Mouse (Mus musculus) megakaryocyte, embryonic 14.5 days (primary cell): Measurements from ENCODE around the gene Ubald2. TPM values are rescaled to one million over a fixed set of nuclear protein-coding genes. Genes with fewer than 3 reads are reported as not detected.
"Not testable (repeated sequence)": the region's sequence is repeated elsewhere in the genome, so short reads cannot be mapped to it uniquely, and the experiment has no call there.

Experiments
- H3K27me3 ChIP-seq: replicated peaks from 2 replicates; pipeline ENCODE3; 2012; ENCODE audit warnings: inconsistent platforms
- H3K36me3 ChIP-seq: replicated peaks from 2 replicates; pipeline ENCODE3; 2012; ENCODE audit warnings: low read length, inconsistent platforms, mixed read lengths
- H3K4me1 ChIP-seq: 2 replicates; pipeline ENCODE4 v1.6.1; 2012; ENCODE audit warnings: inconsistent platforms
- H3K4me3 ChIP-seq: replicated peaks from 2 replicates; pipeline ENCODE3; 2012; ENCODE audit warnings: moderate library complexity, mild to moderate bottlenecking, inconsistent platforms
- H3K9me3 ChIP-seq: 2 replicates; pipeline ENCODE4 v1.6.1; 2012; ENCODE audit warnings: inconsistent platforms
- FLI1 ChIP-seq: IDR thresholded peaks from 2 replicates; pipeline ENCODE4 v1.6.1; 2012; ENCODE audit warnings: low read length, inconsistent platforms, mixed read lengths
- GATA1 ChIP-seq: IDR thresholded peaks from 3 replicates; pipeline ENCODE4 v1.6.1; 2012; ENCODE audit warnings: mixed read lengths, low read length, inconsistent platforms, borderline replicate concordance
- polyA plus RNA-seq: library from polyadenylated mRNA; stranded (reverse); fragments of >175 nt; gene quantifications from 2 replicates; pipeline ENCODE4 v1.2.3, GENCODE M21; 2012; ENCODE audit warnings: low replicate concordance; ENCODE audit not compliant: insufficient read depth

The Ubald2 gene
- polyA plus RNA-seq, 1 experiment: 805 TPM

GRCm38 (mm10) chr11:116459786-116460185 lies 25.9 kb downstream of the Ubald2 start:
- H3K4me3 ChIP-seq: no peak overlapping the region
- H3K36me3 ChIP-seq: no peaks in the 10 kb centered on the region
- peaks cover 18% of the 10 kb centered on the region for H3K4me1 ChIP-seq
- peaks cover 68% of the 10 kb centered on the region for H3K27me3 ChIP-seq
- TF ChIP-seq GATA1 (no peak), FLI1 (no peak)
- no peaks in the 10 kb centered on the region; the same call in 1 of the 2 replicates for H3K9me3 ChIP-seq

GRCm38 (mm10) chr11:116463338-116463737 lies 29.4 kb downstream of the Ubald2 start:
- Histone ChIP-seq H3K4me3 (no peak overlapping the region), H3K36me3 (no peaks in the 10 kb centered on the region), H3K27me3 (peaks cover 51% of the 10 kb centered on the region), H3K4me1 (peaks cover 7% of the 10 kb centered on the region), H3K9me3 (no peaks in the 10 kb centered on the region; the same call in 1 of the 2 replicates)
- TF ChIP-seq FLI1 (no peak), GATA1 (no peak)

- H3K9me3 ChIP-seq: no peaks in the 10 kb centered on the region; the same call in 1 of the 2 replicates
- peaks cover 46% of the 10 kb centered on the region for H3K27me3 ChIP-seq
- no peak overlapping the region for H3K4me3 ChIP-seq
- TF ChIP-seq FLI1: no peak
- H3K36me3 ChIP-seq: no peaks in the 10 kb centered on the region
- peaks cover 7% of the 10 kb centered on the region for H3K4me1 ChIP-seq
These were observed 29.9 kb downstream of the Ubald2 start for GRCm38 (mm10) chr11:116463833-116464232.

GRCm38 (mm10) chr11:116466141-116466540 lies 32.2 kb downstream of the Ubald2 start, which contains the start of gene Qrich2:
Gene Qrich2 (minus strand): TSS chr11:116466241.
- Histone ChIP-seq H3K4me3 (no peak within 1 kb of the TSS), H3K9me3 (no peaks in the 10 kb centered on the region; the same call in 1 of the 2 replicates), H3K27me3 (peaks cover 33% of the 10 kb centered on the region), H3K36me3 (peaks cover 17% of the 10 kb centered on the region), H3K4me1 (peaks cover 10% of the 10 kb centered on the region)
- TF ChIP-seq GATA1: no peak
- TF ChIP-seq FLI1: no peak

GRCm38 (mm10) chr11:116468338-116468737 lies 34.4 kb downstream of the Ubald2 start:
- not testable (repeated sequence) for H3K9me3 ChIP-seq, H3K4me3 ChIP-seq, H3K4me1 ChIP-seq
- Histone ChIP-seq H3K27me3 (peaks cover 20% of the 10 kb centered on the region), H3K36me3 (peaks cover 39% of the 10 kb centered on the region)

- Histone ChIP-seq H3K9me3 (no peaks in the 10 kb centered on the region), H3K4me1 (peaks cover 3% of the 10 kb centered on the region; the same call in 1 of the 2 replicates), H3K4me3 (no peak overlapping the region), H3K36me3 (peaks cover 57% of the 10 kb centered on the region), H3K27me3 (peaks cover 11% of the 10 kb centered on the region)
- TF ChIP-seq FLI1: no peak
- TF ChIP-seq GATA1: no peak
These were observed 36.4 kb downstream of the Ubald2 start for GRCm38 (mm10) chr11:116470249-116470648.

GRCm38 (mm10) chr11:116470896-116471295 lies 37.0 kb downstream of the Ubald2 start:
- H3K27me3 ChIP-seq: peaks cover 5% of the 10 kb centered on the region
- H3K4me3 ChIP-seq: no peak overlapping the region
- no peak for TF ChIP-seq FLI1
- no peak for TF ChIP-seq GATA1
- peaks cover 63% of the 10 kb centered on the region for H3K36me3 ChIP-seq
- peaks cover 3% of the 10 kb centered on the region; the same call in 1 of the 2 replicates for H3K4me1 ChIP-seq
- no peaks in the 10 kb centered on the region for H3K9me3 ChIP-seq

GRCm38 (mm10) chr11:116472275-116472674 lies 38.4 kb downstream of the Ubald2 start:
- H3K36me3 ChIP-seq: peaks cover 77% of the 10 kb centered on the region
- TF ChIP-seq GATA1 (no peak), FLI1 (no peak)

GRCm38 (mm10) chr11:116476041-116476440 lies 42.1 kb downstream of the Ubald2 start:
- H3K4me3 ChIP-seq: no peak overlapping the region
- H3K27me3 ChIP-seq: no peaks in the 10 kb centered on the region
- H3K36me3 ChIP-seq: peaks cover 97% of the 10 kb centered on the region
- no peaks in the 10 kb centered on the region for H3K9me3 ChIP-seq
- H3K4me1 ChIP-seq: peaks cover 3% of the 10 kb centered on the region; the same call in 1 of the 2 replicates
- TF ChIP-seq FLI1: no peak

More at GRCm38 (mm10) chr11:116472275-116472674, 38.4 kb downstream of the Ubald2 start:
- Histone ChIP-seq H3K4me3 (no peak overlapping the region), H3K27me3 (no peaks in the 10 kb centered on the region), H3K4me1 (peaks cover 3% of the 10 kb centered on the region; the same call in 1 of the 2 replicates), H3K9me3 (no peaks in the 10 kb centered on the region)

- Histone ChIP-seq H3K27me3 (no peaks in the 10 kb centered on the region), H3K9me3 (no peaks in the 10 kb centered on the region), H3K4me1 (peaks cover 3% of the 10 kb centered on the region; the same call in 1 of the 2 replicates), H3K36me3 (peaks cover 97% of the 10 kb centered on the region), H3K4me3 (no peak overlapping the region)
- no peak for TF ChIP-seq FLI1
- no peak for TF ChIP-seq GATA1
These were observed 42.8 kb downstream of the Ubald2 start for GRCm38 (mm10) chr11:116476696-116477095.

- no peaks in the 10 kb centered on the region for H3K27me3 ChIP-seq
- H3K4me3 ChIP-seq: no peak overlapping the region
- peaks cover 3% of the 10 kb centered on the region; the same call in 1 of the 2 replicates for H3K4me1 ChIP-seq
- H3K9me3 ChIP-seq: no peaks in the 10 kb centered on the region
- H3K36me3 ChIP-seq: peaks cover 97% of the 10 kb centered on the region
- TF ChIP-seq GATA1 (no peak), FLI1 (no peak)
These were observed 43.4 kb downstream of the Ubald2 start for GRCm38 (mm10) chr11:116477160-116477759.
